Mouse (Mus musculus) 3134 (cell line): ENCODE measurements around the gene Gm10840.

Source experiments
- DNase-seq: peaks from one replicate; pipeline ENCODE4 v3.0.0-alpha.2; 2011; ENCODE audit warnings: low spot score; ENCODE audit not compliant: insufficient read length; ENCODE audit errors: extremely low read depth

The Gm10840 gene

DNA sequence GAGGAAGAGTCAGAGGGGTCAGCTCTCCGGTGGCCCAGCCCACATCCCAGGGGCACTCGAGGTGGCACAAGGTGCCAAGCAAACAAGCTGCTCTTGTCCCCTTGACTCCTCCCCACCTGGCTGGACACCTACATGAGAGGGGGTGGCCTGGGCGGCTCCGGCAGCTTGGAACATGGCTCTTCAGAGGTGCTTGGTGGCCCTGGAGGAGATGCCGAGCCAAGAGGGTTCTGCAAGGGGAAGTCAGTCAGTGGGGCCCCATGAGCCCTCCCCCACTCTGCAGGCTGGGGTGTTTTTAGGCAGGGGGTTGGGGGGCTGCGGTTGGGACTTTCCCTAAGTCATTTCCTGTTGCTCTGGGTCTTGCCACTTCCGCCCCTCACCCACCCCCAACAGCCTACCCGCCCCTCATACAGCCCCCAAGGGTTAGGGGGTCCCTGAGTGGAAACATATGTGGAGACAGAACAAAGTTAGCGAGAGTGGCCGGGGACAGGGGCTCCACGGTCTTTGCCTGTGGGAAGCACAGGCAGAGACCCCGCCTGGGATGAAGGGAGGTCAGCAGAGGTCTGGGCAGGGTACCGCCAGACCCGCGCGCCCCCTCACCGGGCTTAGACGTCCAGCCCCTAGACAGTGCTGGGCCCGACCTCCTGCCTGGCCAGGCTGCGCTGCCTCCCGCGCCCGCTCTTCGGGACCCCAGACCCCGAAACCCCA is 1.3 kb upstream of the Gm10840 start:
- DNase-seq = peak; percentile 58

GRCm38 (mm10) chr11:106159921-106160840 is 469 bp upstream of the Gm10840 start:
- DNase-seq = peak; percentile 66

- DNase-seq = no peak
Measured at GRCm38 (mm10) chr11:106162237-106162636, 1.6 kb downstream of the Gm10840 start.

DNA sequence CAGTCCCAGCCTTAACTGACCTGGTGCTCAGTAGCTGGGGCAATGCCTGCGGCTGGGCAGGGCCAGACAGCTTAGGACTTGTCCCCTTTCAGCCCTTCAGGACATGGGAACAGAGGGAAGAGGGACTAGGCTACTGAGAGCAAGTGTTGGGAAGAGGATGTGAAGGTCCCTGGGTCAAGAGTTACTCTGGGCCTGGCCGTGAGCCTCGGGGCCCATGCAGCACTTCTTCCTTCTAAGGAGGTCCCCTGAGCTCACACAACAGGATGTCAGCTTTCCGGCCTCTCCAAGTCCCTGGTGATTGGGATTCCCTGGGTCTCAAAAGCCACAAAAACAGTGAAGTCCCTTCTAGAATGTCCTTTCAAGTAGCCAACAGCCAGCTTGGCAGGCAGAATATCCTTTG is 2.9 kb downstream of the Gm10840 start:
- no peak for DNase-seq

DNA sequence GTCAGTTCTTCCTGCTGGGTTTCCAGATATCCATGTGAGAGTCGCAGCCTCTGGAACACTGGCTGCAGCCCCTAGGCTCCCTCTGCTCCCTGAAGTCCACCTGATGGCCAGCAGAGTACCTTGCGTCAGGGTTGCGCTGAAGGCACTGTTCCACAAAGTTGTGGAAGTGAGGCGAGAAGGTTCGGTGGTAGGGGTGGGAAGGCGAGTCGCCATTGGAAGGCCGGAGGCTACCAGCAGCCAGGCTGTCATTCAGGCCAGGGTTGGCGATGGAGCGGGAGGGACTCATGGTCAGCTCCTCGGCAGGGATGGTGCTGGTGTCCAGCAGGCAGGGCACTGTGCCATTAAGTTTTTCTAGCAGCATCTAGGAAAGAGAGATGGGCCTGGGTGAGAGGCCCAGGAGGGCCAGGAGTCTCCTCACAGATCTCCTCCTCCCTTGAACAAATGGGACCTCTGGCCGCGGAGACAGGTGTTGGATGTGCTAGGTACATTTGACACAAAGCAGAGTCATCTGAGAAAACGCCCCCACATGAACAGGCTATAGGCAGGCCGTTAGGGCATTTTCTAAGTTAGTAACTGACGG is 4.0 kb downstream of the Gm10840 start:
- DNase-seq = no peak

DNA sequence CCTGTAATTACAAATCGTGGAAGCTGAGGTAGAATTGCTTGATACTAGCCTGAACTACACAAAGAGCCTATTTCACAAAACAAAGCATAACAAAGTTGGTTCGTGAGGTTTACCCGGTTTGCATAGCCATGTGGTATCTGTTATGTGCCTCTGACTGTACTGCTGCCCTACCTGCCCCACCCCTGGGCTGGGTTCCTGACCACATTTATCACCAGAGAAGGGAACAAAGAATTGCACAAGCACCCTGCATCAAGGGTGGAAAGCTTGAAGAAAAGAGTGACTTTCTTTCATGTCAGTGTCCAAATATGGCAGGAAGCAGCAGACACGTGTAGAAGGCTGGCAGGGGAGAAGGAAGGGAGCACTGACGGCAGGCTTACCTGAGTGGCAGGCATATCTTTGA is 6.8 kb downstream of the Gm10840 start:
- no peak for DNase-seq

DNA sequence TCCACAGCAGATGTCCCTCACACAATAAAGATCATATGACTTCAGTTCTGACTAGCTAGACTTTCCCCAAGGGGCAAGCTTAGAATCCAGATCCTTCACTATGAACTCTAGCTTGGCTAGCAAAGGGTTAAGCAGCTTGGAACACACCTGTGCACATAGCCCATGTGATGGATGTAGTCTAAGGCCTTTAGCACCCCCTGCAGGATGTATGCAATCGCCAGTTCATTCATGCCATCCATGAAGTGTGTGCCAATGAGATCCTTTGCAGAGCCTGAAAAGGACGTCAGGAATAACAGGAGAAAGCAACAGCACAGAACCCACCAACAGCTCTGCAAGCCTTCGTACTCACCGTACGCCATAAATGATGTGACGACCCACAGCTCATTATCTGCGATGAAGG is 10.2 kb downstream of the Gm10840 start:
- no peak for DNase-seq

DNA sequence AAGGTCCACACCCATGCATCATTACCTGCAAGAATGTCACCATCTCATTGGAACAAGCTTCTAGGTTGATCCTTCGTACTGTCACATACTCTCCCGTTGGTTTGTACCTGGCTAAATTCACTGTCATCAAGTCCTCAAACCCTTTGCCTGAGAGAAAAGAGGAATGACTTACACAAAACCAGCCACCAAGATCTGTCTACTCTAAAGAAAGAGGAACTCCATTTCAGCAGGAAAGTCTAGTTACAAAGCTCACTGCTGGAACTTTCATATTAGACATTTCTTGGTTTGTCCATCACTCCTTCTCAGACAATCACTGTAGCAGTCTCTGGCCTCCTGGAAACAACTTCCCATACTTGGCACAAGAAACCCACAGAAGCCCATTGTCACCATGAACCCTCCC is 12.6 kb downstream of the Gm10840 start:
- DNase-seq = no peak

DNA sequence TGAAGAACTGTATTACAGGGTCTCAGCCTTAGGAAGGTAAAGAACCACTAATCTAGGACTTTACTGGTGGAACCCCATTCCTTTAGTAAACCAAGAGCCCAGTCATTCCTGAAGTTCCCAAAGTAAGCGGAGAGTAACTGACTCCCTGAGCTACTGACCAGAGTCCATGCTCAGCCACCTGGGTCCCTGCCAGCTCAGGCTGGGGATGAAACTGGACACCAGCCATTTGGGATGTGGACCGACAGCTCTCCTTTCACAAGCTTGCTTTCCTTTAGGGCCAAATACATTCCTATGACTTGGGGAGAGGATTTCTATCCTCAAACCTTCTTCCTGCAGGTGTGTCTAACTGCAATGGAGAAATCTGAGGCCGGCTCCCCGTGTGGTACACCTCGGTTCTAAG is 13.7 kb downstream of the Gm10840 start:
- no peak for DNase-seq

GRCm38 (mm10) chr11:106175081-106175480 is 14.4 kb downstream of the Gm10840 start:
- no peak for DNase-seq

- DNase-seq = no peak
Measured at GRCm38 (mm10) chr11:106176372-106176771, 15.7 kb downstream of the Gm10840 start.

DNA sequence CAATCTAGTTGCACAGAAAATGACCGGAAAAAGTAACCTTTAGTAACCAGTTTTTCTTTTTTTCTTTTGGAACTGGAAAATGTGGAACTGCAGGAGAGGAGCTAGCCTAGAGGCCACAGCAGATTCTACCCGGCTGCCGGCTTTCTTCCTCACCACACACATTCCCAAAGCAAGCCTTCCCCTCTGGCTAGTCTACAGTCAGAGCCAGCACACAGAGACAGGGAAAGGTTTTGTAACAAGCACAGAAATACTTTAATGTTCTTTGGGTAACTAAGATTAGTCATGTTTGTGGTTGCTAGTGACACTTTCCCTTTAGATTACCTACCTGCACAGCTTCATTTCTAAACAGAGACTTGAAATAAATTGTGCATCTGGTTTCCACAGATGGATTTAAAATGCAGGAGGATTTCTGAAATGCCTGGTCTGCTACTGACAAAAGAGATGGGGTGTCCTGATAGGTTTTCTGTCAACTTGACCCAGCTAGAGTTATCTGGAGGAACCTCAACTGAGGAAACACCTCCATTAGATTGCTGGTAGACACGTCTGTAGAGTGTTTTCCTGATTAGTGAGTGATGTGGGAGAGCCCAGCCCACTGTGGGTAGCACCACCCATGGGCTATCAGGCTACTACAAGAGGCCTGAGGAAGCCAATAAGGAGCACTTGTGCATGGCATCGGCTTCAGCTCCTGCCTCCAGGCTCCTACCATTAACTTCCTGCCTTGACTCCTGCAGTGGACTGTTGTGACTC is 17.6 kb downstream of the Gm10840 start:
- no peak for DNase-seq

GRCm38 (mm10) chr11:106179711-106180448 is 19.2 kb downstream of the Gm10840 start:
- no peak for DNase-seq

DNA sequence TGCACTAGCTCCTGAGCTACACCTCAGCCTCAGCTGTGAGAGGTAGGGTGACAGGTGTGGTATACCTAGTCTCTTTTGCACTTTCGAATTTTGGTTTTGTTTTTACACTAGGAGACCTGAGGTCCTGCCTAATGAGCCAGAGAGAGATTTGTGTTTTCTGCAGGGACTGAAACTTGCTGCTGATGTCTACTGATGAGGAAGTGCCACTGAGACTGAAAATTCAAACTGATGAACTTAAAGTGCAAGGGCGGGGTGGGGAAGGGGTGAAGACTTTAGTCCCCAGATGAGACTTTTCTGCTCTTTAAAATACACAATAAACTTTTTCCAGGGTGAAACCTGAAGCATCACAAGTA is 19.8 kb downstream of the Gm10840 start:
- no peak for DNase-seq

GRCm38 (mm10) chr11:106187326-106187725 is 26.7 kb downstream of the Gm10840 start:
- no peak for DNase-seq

- no peak for DNase-seq
Measured at GRCm38 (mm10) chr11:106191716-106192115, 31.1 kb downstream of the Gm10840 start.

- DNase-seq = no peak
Measured at GRCm38 (mm10) chr11:106192241-106192640, 31.6 kb downstream of the Gm10840 start.

DNA sequence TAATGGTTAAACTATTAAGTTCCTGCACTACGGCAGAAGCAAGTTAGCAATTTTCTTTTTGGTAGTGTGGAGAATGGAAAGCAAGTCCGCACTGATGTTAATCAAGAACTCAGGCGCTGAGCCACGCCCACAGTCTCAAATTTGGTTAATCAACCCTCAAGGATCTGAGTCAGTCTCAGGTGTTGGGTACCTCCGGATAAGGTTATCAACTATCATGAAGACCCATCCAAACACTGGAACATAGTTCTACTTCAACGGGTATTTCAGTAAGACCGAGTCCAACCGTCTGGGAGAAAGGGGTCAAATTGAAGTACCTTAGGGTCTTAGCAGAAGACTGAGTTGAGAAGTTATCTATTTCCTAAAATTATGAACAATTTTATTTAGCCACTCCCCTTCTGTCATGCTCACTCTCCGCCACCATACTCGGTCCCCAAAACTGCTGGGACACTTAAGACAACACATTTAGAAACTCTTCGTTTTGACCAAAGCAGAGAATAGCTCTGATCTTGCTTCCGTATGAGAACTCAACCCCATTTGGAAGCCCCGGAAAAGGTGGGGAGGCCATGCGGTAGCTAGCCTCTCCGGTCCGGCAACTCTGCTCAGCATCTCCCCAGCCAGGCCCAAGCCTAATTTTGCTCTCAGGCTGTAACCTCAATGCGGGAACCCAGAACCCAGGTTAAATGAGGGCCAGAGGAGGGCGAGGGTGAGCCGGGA is 32.2 kb downstream of the Gm10840 start:
- no peak for DNase-seq

- peak; percentile 99 for DNase-seq
Measured at GRCm38 (mm10) chr11:106193371-106194154, 32.9 kb downstream of the Gm10840 start.
